Mouse (Mus musculus): Measurements from ENCODE around the gene Plxna2.

Plxna2 gene

DNA sequence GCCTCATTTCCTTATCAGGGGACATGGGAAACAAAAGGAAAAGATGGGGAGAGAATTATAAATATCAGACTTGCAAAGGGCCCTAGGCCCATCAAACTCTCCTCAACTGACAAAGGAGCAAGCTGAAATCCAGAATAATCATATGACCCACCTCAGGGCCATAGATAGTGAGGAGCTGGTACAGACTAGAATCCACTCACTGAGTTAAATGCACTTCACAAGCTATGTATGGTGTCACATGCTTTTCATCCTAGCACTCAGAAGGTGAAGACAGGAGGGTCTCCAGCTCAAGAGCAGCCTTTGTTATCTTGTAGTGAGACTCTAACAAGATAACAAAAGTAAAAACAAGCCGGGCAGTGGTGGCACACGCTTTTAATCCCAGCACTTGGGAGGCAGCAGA lies 169.6 kb downstream of the Plxna2 start:
- WGBS: 93% methylated on average over 2 of the region's 2 CpGs

DNA sequence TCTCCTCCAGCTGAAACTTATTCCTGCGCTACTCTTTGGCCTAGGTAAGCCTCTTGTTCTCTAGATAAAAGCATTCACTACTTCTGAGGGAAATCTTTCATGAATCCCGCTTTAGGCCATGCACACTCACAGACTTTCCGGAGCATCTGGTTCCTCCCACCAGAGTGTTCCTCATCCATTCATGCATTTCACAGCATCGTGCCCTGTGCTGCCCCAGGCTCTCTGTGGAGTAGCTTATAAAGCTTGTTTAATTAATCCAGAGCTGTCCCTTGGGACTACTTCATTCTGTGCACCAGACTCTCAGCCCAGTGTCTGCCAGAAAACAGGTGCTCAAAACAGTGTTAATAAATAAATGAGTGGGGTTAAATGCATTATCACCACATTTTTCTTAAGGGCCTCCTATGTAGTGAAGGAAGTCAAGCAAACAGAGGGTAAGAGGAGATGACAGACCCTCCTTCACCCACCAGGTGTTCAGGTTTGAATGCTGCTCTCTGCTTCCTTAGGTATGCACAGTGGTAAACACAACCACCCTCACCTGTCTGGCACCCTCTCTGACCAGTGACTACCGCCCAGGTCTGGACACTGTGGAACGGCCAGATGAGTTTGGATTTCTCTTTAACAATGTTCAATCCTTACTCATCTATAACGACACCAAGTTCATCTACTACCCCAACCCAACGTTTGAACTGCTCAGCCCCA lies 175.4 kb downstream of the Plxna2 start:
- 73% methylated on average over 8 of the region's 8 CpGs for WGBS

DNA sequence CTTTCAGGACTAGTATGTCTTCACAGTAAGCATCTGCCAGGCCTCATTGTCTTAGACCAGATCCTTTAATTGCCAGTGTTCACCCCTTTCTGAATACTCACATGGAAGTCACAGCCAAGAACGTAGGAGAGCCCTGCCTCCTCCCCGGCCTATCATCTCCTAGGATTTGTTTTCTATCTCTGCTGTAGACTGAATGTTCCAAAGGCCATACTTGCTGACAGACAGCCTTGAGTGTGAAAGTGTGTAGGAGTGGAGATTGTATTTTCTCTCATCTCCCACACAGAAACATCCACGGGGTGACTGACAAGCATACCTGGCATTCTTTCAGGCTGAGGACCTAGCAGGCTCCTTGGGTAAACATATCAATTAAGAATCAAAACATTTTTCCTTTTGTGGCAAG lies 177.3 kb downstream of the Plxna2 start:
- WGBS: 53% methylated on average over 3 of the region's 3 CpGs

DNA sequence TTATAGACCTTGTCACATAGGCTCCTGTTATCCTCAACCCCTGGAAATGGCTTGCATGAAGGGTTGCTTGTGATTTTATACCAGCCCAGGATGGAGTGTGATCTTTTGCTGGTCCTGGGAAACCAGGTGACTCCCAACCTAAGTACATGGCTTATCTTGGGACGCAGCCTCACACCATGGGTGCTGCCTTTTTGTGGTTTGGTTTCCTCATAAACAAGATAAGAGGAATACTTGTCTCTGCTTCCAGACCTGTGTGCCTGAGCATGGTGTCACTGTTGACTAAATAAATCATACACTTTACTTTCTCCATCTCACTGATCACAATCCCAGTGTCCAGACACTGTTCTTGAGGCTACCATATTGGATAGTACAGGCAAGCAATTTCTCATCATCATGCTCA lies 179.8 kb downstream of the Plxna2 start:
- 100% methylated on average over 1 of the region's 1 CpGs for whole genome bisulfite sequencing

DNA sequence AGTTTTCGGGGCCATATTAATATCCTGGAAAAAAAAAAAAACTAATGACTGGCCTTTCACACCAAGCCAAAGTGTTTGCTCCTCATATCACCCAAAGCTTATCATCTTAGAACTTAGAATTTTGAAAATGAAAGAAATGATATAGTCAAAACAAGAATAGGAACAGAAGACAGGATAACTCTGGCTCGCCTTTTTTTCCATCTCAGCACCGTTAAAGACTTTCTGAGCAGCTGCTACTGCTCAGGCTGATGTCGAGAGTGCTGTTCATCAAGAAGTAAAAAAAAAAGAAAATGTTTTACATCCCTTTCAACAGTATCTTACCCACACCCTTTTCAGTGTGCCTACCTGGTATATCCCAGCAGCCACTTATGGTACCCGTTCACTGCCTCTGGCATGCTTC lies 196.2 kb downstream of the Plxna2 start:
- WGBS: 69% methylated on average over 5 of the region's 5 CpGs

DNA sequence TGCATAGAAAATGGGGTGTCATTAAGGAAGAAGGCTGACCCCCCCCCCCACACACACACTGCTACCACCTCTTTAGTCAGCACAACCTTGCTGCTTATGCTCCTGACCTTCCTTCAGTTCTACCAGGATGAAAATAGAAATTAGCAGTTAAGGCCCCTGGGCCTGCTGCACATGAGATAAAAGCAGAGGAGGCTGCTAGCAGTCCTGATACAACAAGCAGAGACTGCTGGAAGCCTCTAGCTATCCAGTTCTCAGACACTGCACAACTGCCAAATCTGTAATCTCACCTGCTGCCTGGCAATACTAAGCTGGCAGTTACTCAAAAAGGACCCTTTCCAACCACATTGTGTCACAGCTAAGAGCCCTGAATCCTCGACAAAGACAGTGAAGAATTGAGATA lies 197.5 kb downstream of the Plxna2 start:
- 44% methylated on average over 1 of the region's 1 CpGs for WGBS

DNA sequence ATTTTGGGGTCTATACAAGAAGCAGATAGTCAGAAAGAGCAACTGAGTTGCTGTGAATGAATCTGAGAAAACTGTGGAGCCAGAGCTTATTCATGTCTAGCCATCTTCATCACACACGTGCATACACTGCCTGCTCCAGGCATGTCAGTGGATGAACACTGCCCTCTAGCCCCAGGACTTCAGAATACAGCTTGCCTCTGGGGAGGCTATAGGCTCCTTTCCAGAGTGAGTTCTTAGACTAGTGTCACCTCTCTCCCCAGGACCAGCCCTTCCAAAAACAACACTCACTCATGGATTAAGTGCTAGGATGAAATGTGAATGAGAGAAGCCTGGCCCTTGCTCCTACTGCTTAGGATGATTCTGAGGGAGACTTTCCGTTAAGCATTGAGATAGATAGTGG lies 198.9 kb downstream of the Plxna2 start:
- 28% methylated on average over 2 of the region's 2 CpGs for WGBS

DNA sequence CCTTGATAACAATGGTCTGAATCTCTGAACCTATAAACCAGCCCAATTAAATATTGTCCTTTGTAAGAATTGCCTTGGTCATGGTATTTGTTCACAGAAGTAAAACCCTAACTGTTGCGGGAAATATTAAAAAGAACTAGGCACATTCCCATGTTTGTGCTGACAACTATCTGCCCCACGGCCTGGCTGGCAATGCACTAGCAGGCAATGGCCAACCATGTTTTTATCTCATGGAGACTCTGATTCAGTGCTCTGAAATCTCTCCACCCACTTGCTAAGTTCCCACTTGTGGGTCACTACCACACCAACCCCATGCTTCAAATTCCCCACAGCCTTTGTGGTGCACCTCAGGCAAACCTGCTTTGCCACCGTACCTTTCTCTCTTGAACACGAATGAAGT lies 202.9 kb downstream of the Plxna2 start:
- WGBS: 86% methylated on average over 4 of the region's 4 CpGs

DNA sequence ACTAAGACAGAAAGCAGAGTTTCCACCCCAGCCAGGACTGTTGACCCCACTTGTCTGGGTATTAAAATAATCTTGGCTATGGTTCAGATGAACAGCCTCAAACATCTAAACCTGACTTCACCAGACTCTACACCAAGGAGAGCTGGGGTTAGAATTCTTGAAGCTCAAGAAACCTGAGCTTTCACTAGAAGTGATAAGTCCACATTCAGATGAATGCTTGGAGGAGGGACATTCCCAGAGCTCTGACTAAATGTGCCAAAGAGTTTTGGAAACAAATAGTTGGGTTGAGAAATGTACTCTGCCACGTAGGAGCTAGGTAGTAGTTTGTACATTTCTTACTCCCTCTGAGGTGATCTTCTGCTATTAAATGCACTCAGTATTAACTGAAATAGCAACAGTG lies 203.7 kb downstream of the Plxna2 start:
- 71% methylated on average over 1 of the region's 1 CpGs for WGBS

DNA sequence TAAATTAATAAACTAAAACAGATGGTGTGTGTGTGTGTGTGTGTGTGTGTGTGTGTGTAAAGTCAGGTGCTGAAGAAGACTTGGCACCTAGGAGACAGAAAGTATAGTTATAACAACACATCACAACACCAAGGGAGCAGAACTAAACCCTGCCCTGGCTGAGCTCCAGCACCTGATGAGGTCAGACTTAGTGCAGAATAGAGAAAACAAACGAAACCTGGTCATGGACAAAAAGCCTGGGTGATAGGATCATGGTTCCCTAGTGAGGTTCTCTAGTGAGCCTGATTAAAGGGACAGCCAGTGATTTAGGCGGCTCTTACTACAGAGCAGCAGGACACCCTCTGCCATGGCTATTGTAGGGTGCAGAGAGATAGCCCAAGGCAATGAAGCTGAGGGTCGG lies 218.2 kb downstream of the Plxna2 start:
- WGBS: 78% methylated on average over 3 of the region's 3 CpGs

DNA sequence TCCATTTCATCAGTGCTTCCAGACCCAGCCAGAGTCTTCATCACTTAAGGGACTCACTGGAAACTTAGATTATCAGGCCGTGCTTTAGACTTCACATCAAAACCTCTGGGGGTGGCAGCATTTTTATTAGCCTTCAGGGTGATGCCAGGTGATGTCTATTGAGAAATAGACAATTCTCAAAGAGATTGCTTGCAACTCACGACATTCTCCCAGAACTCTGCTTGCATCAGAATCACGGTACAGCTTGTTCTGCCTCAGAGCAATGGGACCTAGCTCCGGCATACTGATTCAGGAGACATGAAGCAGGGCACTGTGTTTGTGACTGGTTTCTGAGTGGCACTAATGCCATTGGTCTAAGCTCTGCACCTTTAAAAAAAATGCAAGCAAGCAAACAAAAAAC lies 218.7 kb downstream of the Plxna2 start:
- 82% methylated on average over 4 of the region's 4 CpGs for whole genome bisulfite sequencing

DNA sequence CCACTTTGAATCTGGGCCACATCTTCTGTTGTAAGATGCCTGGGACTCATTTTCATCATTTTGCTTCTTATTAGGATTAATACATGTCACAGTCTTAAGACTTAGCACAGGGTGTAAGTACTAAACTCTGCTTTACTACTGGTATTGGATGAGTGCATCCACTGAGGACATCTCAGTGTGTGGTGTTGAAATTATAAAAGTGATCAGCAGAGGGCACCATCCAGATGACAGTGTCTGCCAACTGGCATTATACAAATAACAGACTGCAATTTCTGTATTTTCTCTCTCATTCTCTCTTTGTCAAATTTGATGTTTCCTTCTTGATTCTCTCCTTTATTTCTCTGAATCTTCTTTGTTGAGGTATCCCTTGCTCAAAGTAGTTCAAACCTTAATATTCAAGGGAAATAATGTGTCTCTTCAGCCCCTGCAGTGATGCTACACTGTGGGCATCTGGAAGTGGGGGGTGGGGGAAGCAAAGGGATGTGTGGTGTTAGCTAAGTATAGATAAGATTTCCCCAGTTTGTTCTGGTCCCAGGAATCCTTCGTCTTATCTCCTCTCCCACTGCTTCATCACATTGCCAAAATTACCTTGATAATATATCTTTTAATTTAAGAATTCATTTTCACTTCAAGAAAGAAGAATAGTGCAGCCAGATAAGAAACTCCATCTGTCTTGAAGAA lies 221.4 kb downstream of the Plxna2 start:
- WGBS: 19% methylated on average over 1 of the region's 1 CpGs

DNA sequence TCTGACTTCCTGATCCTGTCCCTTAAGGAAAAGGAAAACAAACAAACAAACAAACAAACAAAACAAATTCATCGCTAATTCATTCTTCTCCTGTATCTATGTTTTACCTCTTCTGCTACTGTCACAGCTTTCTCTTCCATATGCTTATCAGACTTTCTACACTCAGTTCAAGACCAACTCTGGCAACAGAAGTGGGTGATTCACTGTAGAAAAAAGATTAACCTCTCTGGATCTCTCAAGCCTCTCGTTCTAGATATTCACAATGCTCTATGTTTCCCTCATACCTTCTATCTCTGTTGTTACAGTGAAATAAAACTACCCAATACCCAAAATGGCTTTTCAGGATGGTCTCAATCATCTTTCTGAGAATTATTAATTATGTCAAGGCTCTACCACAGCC lies 225.0 kb downstream of the Plxna2 start:
- 90% methylated on average over 2 of the region's 2 CpGs for WGBS

DNA sequence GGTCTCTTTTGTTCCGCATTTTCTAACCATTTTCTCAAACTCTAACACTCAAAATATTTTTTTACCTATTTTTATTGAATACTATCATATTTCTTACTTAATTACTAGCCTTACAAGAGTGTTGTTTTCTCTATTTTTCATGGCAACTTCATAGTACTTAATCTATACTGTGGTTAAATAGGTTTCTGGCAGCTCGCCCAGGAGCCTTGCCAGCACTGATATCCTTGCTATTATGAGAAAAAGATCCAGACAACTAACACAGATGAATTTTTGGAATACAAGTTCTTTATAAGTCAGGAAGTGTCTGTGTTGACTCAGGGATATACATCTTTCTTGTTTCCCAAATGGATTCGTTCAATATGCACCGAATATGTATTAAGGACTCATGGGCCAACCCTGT lies 229.0 kb downstream of the Plxna2 start:
- WGBS: 81% methylated on average over 4 of the region's 4 CpGs

DNA sequence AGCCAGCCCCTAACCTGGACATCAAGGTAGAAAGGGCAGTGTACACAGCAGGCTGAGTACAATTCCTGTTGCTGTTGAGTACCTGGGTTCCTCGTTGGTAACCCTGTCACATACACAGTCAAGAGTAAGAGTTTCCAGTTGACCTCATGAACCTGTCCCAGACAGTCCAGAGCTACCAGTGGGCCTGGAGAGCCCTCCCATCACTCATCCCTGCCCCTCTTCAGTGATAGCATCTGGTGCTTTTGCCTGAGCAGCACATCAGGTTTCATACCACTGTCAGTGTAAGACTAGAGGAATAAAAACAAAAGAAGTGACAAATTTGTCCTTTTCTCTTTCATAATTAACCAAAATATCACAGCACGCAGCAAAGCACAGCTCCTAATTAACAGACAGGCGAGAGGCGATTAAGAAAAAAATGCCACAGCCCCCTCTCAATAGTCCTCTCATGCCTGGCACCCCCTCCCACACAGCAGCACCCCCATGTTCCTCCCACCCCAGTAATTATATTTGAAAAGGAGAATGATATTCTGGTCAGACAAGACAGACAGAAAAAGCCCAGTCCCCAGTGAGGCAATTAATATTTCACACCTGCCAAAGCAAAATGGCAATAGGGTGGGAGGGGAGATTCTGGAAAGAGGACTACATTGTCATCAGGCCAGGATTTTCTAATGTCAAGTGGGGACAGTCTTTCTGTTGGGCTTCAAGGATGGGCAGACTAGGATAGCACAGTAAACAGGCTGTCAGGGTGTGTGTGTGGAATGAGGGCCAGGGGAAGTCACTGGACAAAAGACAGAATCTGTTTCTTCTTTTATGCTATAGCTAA lies 233.4 kb downstream of the Plxna2 start:
- WGBS: 56% methylated on average over 4 of the region's 4 CpGs

DNA sequence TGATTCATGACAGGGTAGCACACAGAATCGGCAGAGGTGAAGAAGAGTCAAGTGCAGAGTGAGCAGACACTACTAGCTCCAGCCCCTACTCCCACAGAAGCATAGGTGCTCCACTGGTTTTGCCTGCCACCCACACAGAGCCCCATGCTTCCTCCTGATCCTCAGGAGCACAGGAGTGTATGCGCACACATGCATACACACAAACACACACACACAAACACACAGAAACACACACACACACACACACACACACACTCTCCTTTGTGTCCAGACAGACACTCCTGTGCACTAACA lies 234.0 kb downstream of the Plxna2 start:
- WGBS: 50% methylated on average over 2 of the region's 2 CpGs
